Mouse (Mus musculus): ENCODE measurements around the gene Dlat. TPM values are rescaled to one million over a fixed set of nuclear protein-coding genes. Genes with fewer than 3 reads are reported as not detected.
A peak's percentile ranks its signal among the peaks of the same experiment; 100 is the strongest.

The Dlat gene
- polyA plus RNA-seq, 1 experiment from 2014 or later: 161 TPM

DNA sequence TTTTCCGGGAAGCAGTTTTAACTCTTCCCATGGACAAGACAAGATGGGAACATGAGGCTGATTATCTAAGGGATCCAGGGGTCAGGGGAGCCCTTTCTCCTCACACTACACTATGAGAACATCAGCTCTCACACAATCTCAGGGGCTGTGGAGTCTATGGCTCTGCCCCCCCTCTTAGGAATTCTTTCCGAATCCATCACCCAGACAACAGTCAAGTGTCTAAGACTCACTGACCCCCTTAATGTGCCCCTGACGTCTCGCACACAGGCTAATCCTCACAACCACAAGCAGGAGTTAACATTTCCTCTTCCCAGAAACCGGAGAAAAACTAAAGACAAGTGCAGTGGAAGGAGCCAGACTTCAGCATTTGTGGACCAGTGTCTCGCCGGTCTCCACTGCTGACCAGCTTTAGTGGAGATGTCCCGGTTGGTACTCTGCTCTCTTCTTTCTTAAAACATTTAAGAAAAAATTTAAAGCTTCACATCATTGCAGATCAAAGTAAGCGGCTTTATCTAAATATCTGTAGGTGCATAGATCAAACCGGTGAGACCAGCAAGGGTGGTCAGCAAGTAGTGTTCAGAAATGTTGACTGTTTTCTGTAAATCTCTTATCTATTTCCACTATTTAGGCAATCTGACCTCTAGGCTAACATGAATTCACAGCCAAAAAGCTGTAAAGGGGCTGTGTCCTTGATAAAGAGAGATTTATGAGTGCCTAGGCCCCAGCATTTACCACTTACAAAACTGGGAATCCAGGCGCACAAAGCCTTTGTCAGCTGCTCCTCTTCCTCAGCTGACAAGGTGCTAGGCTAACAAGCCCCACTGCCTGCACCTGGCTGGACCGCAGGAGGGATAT lies 37.5 kb upstream of the Dlat start:
- Histone ChIP-seq H3K4me2 (ENCODE audit: low read length) (peak overlapping the region; percentile 96), H3K4me3 (ENCODE audit: control insufficient read depth in 1 of 2, insufficient read depth in 1 of 2, low read depth in 1 of 2, low read length in 2 of 2) (peak overlapping the region; percentile 30 to 32), H3K36me3 (ENCODE audit: control insufficient read depth, insufficient read depth, low read length) (peaks cover 26% of the 10 kb centered on the region), H3K9ac (ENCODE audit: low read length) (peak overlapping the region; percentile 65), H3K27ac (replicated peaks in 1 of 2; ENCODE audit: control insufficient read depth in 1 of 2, insufficient read depth in 1 of 2, low read depth in 2 of 2, low read length in 2 of 2) (no peak overlapping the region), H3K27me3 (ENCODE audit: control insufficient read depth, insufficient read depth, low read length) (peaks cover 7% of the 10 kb centered on the region; the same call in 1 of the 2 replicates), H3K4me1 (ENCODE audit: control insufficient read depth in 2 of 2, insufficient read depth in 2 of 2, low read length in 2 of 2) (peaks cover 9 to 16% of the 10 kb centered on the region in 2 experiments), H3K9me3 (ENCODE audit: control insufficient read depth, low read length) (no peaks in the 10 kb centered on the region)
- no peak for ATAC-seq (ENCODE audit: insufficient number of reproducible peaks, insufficient read depth, low FRiP score, low read depth)
- 63% methylated on average over 12 of the region's 12 CpGs for WGBS

DNA sequence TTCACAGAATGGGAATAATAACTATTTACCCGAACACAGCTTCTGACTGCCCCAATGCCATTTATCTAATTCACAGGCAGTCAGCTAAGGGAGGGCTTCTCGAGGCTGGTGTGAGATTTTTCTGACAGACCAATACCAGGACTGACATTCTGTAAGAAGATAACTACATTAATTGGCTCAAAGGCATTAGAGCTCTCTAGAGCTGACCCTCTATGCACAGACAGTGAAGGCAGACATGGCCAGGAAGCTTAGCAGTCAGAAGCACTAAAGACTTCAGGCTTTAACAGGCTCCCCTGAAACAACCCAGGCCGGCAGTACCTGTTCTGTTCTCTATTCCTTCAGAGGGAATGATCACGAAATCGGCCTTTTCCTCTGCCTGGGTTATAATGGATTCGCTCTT lies 35.6 kb upstream of the Dlat start:
- WGBS: 79% methylated on average over 6 of the region's 6 CpGs
- Histone ChIP-seq H3K36me3 (ENCODE audit: control insufficient read depth, insufficient read depth, low read length) (peaks cover 26% of the 10 kb centered on the region; the same call in 1 of the 2 replicates), H3K4me3 (ENCODE audit: control insufficient read depth in 1 of 2, insufficient read depth in 1 of 2, low read depth in 1 of 2, low read length in 2 of 2) (no peak overlapping the region), H3K27me3 (ENCODE audit: control insufficient read depth, insufficient read depth, low read length) (peaks cover 7% of the 10 kb centered on the region; the same call in 1 of the 2 replicates), H3K9ac (ENCODE audit: low read length) (no peak overlapping the region), H3K4me2 (ENCODE audit: low read length) (no peak overlapping the region), H3K4me1 (ENCODE audit: control insufficient read depth in 2 of 2, insufficient read depth in 2 of 2, low read length in 2 of 2) (peaks cover 6 to 11% of the 10 kb centered on the region in 2 experiments; a peak in 3 of 4 replicates), H3K27ac (replicated peaks in 1 of 2; ENCODE audit: control insufficient read depth in 1 of 2, insufficient read depth in 1 of 2, low read depth in 2 of 2, low read length in 2 of 2) (no peak overlapping the region), H3K9me3 (ENCODE audit: control insufficient read depth, low read length) (no peaks in the 10 kb centered on the region)
- no peak for ATAC-seq (ENCODE audit: insufficient number of reproducible peaks, insufficient read depth, low FRiP score, low read depth)

DNA sequence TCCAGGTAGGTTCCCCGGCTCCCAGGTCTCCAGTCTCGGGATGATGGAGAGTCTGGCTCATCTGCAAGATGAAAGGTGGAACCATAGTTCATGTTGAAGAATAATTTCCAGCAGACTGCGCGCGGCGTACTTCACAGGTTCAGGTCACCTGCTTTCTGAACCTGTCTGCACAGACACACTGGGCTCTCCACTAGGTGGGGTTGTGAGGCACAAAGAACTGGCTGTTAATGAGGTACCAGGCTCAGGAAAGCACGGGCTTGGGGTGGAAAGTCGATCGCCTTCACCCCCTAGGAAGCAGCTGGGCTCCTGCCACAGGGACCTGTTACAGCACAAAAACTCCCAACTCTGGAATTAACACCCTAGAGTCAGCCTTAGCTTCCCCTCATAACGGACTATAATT lies 34.1 kb upstream of the Dlat start:
- ATAC-seq (ENCODE audit: insufficient number of reproducible peaks, insufficient read depth, low FRiP score, low read depth): no peak
- WGBS: 21% methylated on average over 10 of the region's 10 CpGs

DNA sequence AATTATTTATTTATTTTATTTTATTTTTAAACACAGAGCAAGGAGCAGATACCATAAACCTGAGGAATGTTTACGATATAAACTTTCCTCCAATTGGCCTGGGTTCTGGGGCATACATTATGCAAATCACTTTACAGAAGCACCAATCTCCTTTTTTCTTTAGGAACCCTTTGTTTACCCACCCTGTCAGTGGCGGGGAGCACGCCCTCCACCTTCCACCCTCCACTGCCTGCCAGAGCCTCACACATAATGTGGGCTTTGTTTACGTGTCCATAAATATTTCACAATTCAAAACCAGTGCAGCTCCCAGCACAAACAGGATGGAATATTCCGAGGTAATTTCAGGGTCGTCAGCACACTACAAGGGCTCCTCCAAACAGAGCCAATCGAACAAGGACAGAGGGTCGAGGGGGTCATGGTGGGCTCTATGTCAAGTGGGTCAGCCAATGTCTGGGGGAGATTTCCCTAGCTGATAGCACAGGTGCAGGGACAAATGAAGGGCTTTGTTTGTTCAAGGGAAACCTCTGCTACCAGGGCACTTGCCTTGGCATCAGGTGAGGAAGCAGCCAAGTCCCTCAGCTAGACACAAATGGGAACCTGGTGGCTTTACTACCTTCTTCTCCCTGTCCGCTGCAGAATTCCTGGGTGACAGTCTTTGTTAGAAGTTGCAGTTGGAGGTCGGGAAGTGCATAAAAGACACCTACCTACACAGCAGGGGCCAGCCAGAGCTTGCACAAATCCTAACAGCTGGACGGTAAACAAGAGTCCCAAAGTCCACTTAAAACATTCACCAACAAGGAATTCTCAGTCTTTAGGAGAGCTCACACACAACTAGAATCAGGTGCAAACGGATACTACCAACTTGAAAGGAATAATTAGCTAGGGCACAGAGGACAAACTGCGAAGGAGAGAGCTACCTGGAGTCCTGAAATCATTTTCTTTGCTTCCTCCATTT lies 33.3 kb upstream of the Dlat start:
- Histone ChIP-seq H3K9ac (ENCODE audit: low read length) (no peak overlapping the region), H3K4me2 (ENCODE audit: low read length) (no peak overlapping the region), H3K36me3 (ENCODE audit: control insufficient read depth, insufficient read depth, low read length) (peaks cover 43% of the 10 kb centered on the region), H3K27ac (replicated peaks in 1 of 2; ENCODE audit: control insufficient read depth in 1 of 2, insufficient read depth in 1 of 2, low read depth in 2 of 2, low read length in 2 of 2) (no peak overlapping the region), H3K4me1 (ENCODE audit: control insufficient read depth in 2 of 2, insufficient read depth in 2 of 2, low read length in 2 of 2) (peaks cover 3 to 6% of the 10 kb centered on the region in 2 experiments; a peak in 2 of 4 replicates), H3K4me3 (ENCODE audit: control insufficient read depth in 1 of 2, insufficient read depth in 1 of 2, low read depth in 1 of 2, low read length in 2 of 2) (no peak overlapping the region), H3K9me3 (ENCODE audit: control insufficient read depth, low read length) (no peaks in the 10 kb centered on the region), H3K27me3 (ENCODE audit: control insufficient read depth, insufficient read depth, low read length) (no peaks in the 10 kb centered on the region)
- 40% methylated on average over 13 of the region's 13 CpGs for WGBS
- no peak for ATAC-seq (ENCODE audit: insufficient number of reproducible peaks, insufficient read depth, low FRiP score, low read depth)

More for the DNA sequence above, 34.1 kb upstream of the Dlat start:
- Histone ChIP-seq H3K9ac (ENCODE audit: low read length) (no peak overlapping the region), H3K4me1 (ENCODE audit: control insufficient read depth in 2 of 2, insufficient read depth in 2 of 2, low read length in 2 of 2) (peaks cover 6 to 11% of the 10 kb centered on the region in 2 experiments; a peak in 3 of 4 replicates), H3K27me3 (ENCODE audit: control insufficient read depth, insufficient read depth, low read length) (no peaks in the 10 kb centered on the region), H3K4me2 (ENCODE audit: low read length) (no peak overlapping the region), H3K36me3 (ENCODE audit: control insufficient read depth, insufficient read depth, low read length) (peaks cover 38% of the 10 kb centered on the region), H3K4me3 (ENCODE audit: control insufficient read depth in 1 of 2, insufficient read depth in 1 of 2, low read depth in 1 of 2, low read length in 2 of 2) (no peak overlapping the region), H3K27ac (replicated peaks in 1 of 2; ENCODE audit: control insufficient read depth in 1 of 2, insufficient read depth in 1 of 2, low read depth in 2 of 2, low read length in 2 of 2) (no peak overlapping the region), H3K9me3 (ENCODE audit: control insufficient read depth, low read length) (no peaks in the 10 kb centered on the region)

DNA sequence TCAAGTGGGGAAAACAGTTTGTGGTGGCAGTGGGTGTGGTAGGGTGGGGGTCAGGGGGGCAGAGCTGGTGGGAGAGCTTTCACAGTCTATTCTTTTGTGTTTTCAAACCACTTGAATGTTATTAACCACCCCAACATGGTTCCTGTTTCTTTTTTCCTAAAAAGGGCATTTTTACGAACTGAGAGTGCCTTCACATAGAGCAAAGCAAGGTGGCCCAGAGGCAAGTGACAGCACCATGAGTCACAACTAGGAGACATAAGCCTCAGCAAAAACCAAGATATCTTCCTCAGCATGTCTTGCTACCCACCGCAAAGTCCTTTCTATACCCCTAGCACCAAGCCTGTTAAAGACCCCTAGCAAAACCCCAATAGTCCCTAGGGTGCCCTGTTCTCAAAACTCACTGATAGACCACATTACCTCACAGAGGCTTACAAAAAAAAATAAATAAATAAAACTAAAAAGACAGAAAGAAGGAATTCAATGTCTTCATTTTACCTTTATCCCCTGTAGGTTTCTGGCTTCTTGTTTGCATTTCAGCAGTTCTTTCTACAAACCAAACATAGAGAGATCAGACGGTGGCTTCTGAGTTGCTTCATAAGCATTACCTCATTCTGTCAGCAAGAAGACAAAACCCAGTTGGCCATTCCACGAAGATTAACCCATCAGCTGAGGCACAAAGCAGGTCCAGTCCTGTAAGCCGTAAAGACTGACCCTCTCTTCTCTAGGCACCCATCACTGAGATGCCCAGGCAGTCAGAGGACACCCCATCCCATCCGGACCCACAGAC lies 27.5 kb upstream of the Dlat start:
- no peak overlapping the region for H3K27ac ChIP-seq (replicated peaks in 1 of 2; ENCODE audit: control insufficient read depth in 1 of 2, insufficient read depth in 1 of 2, low read depth in 2 of 2, low read length in 2 of 2)
- no peak overlapping the region for H3K9ac ChIP-seq (ENCODE audit: low read length)
- no peaks in the 10 kb centered on the region for H3K9me3 ChIP-seq (ENCODE audit: control insufficient read depth, low read length)
- H3K4me3 ChIP-seq (ENCODE audit: control insufficient read depth in 1 of 2, insufficient read depth in 1 of 2, low read depth in 1 of 2, low read length in 2 of 2): no peak overlapping the region
- no peaks in the 10 kb centered on the region for H3K27me3 ChIP-seq (ENCODE audit: control insufficient read depth, insufficient read depth, low read length)
- no peaks in the 10 kb centered on the region for H3K4me1 ChIP-seq (ENCODE audit: control insufficient read depth in 2 of 2, insufficient read depth in 2 of 2, low read length in 2 of 2)
- H3K4me2 ChIP-seq (ENCODE audit: low read length): no peak overlapping the region
- ATAC-seq (ENCODE audit: insufficient number of reproducible peaks, insufficient read depth, low FRiP score, low read depth): no peak
- peaks cover 57% of the 10 kb centered on the region for H3K36me3 ChIP-seq (ENCODE audit: control insufficient read depth, insufficient read depth, low read length)
- whole genome bisulfite sequencing: 57% methylated on average over 6 of the region's 6 CpGs

DNA sequence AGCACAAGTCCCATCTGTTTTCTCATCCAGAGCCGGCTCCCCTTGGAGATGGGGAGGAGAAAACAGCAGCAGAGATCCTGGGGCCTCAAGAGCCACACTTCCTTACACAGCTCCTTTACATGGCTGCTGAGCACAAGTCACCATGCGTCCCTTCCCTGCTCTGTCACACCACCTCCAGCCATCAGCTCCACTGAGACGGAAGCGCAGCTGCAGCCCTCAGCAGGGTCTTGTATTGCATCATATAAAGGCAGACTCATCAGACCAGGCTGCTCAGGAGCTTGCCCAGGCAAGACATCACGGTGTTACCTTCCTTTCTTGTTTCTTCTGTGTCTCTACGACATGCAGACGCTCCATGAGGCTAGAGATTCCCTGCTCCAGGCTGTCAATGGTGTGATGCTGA lies 22.1 kb upstream of the Dlat start:
- Histone ChIP-seq H3K36me3 (ENCODE audit: control insufficient read depth, insufficient read depth, low read length) (peaks cover 58% of the 10 kb centered on the region), H3K27ac (replicated peaks in 1 of 2; ENCODE audit: control insufficient read depth in 1 of 2, insufficient read depth in 1 of 2, low read depth in 2 of 2, low read length in 2 of 2) (no peak overlapping the region), H3K4me2 (ENCODE audit: low read length) (no peak overlapping the region), H3K9ac (ENCODE audit: low read length) (no peak overlapping the region), H3K27me3 (ENCODE audit: control insufficient read depth, insufficient read depth, low read length) (no peaks in the 10 kb centered on the region), H3K9me3 (ENCODE audit: control insufficient read depth, low read length) (no peaks in the 10 kb centered on the region), H3K4me1 (ENCODE audit: control insufficient read depth in 2 of 2, insufficient read depth in 2 of 2, low read length in 2 of 2) (no peaks in the 10 kb centered on the region), H3K4me3 (ENCODE audit: control insufficient read depth in 1 of 2, insufficient read depth in 1 of 2, low read depth in 1 of 2, low read length in 2 of 2) (no peak overlapping the region)
- ATAC-seq (ENCODE audit: insufficient number of reproducible peaks, insufficient read depth, low FRiP score, low read depth): no peak
- WGBS: 55% methylated on average over 7 of the region's 7 CpGs

DNA sequence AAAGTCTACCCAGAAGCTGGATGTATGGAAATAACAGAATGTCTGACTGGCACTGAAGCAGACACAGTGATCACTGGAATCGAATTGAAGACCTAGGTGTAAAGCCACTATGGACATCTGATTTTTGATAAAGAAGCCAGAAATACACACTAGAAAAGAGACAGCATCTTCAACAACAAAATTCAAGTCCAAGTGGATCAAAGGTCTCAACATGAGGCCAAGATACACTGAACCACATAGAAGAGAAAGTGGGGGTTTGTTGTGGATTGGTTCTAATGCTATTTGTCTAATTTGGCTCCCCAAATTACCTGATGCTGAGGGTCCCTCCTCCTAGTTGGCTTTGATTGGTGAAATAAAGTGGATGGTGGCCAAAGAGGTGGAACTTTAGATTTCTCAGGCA lies 19.8 kb upstream of the Dlat start:
- peaks cover 52% of the 10 kb centered on the region for H3K36me3 ChIP-seq (ENCODE audit: control insufficient read depth, insufficient read depth, low read length)
- no peak overlapping the region for H3K27ac ChIP-seq (replicated peaks in 1 of 2; ENCODE audit: control insufficient read depth in 1 of 2, insufficient read depth in 1 of 2, low read depth in 2 of 2, low read length in 2 of 2)
- no peak overlapping the region for H3K9ac ChIP-seq (ENCODE audit: low read length)
- no peak overlapping the region for H3K4me2 ChIP-seq (ENCODE audit: low read length)
- no peaks in the 10 kb centered on the region for H3K4me1 ChIP-seq (ENCODE audit: control insufficient read depth in 2 of 2, insufficient read depth in 2 of 2, low read length in 2 of 2)
- no peaks in the 10 kb centered on the region for H3K27me3 ChIP-seq (ENCODE audit: control insufficient read depth, insufficient read depth, low read length)
- no peak overlapping the region for H3K4me3 ChIP-seq (ENCODE audit: control insufficient read depth in 1 of 2, insufficient read depth in 1 of 2, low read depth in 1 of 2, low read length in 2 of 2)
- H3K9me3 ChIP-seq (ENCODE audit: control insufficient read depth, low read length): no peaks in the 10 kb centered on the region
- 63% methylated on average over 1 of the region's 1 CpGs for WGBS
- no peak for ATAC-seq (ENCODE audit: insufficient number of reproducible peaks, insufficient read depth, low FRiP score, low read depth)
